Mouse (Mus musculus): ENCODE data around the gene Ankrd13a.

The Ankrd13a gene

DNA sequence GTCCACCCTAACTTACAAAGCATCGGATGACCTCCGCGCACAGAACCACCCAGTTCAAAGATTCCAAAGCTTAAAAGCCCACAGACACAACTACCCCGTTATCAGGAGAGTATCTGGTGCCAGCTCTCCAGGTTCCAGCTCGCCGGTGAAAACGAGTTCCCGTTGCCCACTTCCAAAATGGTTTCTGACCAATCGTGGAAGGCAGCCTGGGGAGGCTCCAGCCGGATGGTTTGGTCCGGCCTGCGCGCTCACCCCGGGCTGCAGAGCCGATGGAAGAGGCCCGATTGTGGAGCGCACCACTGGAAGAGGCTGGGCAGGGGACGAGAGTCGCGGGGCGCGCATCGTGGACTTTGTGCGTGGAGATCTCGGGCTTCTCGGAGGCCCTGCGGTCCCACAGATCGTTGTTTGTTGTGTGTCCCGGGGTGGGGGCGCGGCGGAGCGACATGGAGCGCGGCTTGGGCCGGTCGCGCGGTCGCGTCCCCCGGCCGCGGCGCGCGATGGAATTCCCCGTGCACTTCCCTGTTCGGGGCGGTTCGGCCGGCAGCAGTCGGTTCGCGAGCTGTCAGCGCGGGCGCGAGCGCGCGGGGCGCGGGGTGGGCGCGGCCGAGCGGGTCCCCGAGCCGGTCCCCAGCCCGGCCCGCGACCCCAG lies at the start of gene Ankrd13a:
Gene Ankrd13a, plus strand, starts transcription at position 275 of the 649 bp plus-strand sequence.
- DNase-seq (ENCODE audit: low read depth, low spot score), result peak; percentile 78

GRCm38 (mm10) chr5:114728160-114728559 lies 46.3 kb upstream of the Ankrd13a start:
- DNase-seq (ENCODE audit: low read depth, low spot score), result peak; percentile 60

DNA sequence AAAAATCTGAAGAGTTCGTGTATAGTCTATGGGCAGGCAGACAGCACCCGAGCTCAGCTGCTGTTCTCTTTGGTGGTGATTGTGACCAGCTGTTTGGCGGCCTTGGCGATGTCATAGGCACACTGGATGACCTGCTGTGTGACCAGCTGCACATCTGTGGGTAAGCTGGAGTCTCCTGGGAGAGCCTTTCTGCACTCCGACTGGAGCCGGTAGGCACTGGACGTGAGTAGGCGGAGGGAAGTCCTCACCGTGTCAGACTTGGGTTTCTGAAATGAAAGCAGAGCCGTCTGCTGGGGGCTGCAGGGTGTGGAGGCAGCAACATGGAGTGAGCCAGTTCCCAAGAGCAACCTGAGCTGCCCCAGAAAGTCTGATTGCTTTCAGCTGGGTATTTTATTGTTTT lies 44.3 kb upstream of the Ankrd13a start:
- DNase-seq (ENCODE audit: low read depth, low spot score), result no peak

GRCm38 (mm10) chr5:114731498-114731897 lies 43.0 kb upstream of the Ankrd13a start:
- no peak for DNase-seq (ENCODE audit: low read depth, low spot score)

GRCm38 (mm10) chr5:114731969-114732368 lies 42.5 kb upstream of the Ankrd13a start:
- DNase-seq (ENCODE audit: low read depth, low spot score), result no peak

GRCm38 (mm10) chr5:114733606-114734005 lies 40.9 kb upstream of the Ankrd13a start:
- DNase-seq (ENCODE audit: low read depth, low spot score), result no peak

DNA sequence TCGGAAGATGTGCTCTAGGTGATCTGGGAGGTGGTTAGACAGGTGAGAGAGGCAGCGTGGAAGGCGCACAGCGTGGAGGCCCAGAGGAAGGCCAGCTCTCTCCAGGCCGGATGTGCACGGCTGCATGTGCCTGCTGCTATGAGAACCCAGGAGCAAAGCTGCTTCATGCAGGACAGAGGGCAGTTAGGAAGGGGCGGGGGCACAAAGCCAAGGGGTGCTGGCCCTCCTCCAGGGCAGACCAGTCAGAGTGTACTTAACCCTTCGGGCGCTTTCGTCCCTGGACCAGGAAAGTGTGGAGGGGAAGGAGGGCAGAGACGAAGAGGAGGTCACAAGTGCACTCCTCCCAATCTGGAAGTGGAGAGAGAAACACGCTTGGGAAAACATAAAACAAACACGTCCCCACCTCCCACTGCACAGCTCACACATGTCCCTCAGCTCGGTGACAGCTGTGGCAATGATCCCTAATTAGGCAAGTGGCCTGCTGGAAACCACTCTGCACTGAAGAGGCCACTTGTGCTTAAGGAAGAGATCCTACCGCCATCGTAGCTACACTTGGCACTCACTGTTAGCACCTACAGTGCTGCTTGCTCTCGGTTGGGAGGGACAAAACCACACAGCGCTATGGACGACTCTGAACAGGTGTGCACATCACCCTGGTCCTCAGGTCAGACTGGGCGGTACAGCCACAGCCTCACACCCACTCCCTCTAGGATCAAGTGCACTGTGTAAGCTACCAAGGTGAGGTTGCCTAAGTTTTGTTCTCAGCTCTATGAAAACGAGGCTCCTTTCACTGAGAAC lies 37.2 kb upstream of the Ankrd13a start:
- no peak for DNase-seq (ENCODE audit: low read depth, low spot score)

DNA sequence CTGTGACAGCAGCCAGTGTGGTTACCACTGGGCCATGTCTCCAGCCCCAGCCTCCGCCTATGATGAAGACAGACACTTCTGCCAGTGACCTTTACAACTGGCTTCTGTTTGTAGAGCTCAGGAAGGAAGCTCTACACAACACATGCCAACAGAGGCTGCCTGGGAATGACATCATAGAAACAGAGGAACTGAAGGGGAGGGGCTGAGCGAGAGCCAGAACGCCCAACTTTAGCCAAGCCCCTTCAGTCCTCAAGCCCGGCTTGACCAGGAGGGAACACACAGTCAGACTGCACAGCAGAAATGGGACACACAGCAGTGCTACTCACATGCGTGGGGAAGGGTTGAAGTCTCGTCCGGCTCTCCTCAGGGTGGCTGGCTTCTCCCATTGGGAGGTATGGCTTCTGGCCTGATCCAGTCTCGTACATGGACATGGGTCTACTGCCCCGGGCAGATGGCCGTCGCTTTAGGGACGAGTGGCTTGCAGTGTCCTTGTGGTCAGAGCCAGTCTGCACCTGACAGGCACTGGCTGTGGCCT lies 35.7 kb upstream of the Ankrd13a start:
- peak; percentile 75 for DNase-seq (ENCODE audit: low read depth, low spot score)

GRCm38 (mm10) chr5:114740595-114740994 lies 33.9 kb upstream of the Ankrd13a start:
- DNase-seq (ENCODE audit: low read depth, low spot score), result peak; percentile 56

GRCm38 (mm10) chr5:114742572-114742971 lies 31.9 kb upstream of the Ankrd13a start:
- DNase-seq (ENCODE audit: low read depth, low spot score), result no peak

DNA sequence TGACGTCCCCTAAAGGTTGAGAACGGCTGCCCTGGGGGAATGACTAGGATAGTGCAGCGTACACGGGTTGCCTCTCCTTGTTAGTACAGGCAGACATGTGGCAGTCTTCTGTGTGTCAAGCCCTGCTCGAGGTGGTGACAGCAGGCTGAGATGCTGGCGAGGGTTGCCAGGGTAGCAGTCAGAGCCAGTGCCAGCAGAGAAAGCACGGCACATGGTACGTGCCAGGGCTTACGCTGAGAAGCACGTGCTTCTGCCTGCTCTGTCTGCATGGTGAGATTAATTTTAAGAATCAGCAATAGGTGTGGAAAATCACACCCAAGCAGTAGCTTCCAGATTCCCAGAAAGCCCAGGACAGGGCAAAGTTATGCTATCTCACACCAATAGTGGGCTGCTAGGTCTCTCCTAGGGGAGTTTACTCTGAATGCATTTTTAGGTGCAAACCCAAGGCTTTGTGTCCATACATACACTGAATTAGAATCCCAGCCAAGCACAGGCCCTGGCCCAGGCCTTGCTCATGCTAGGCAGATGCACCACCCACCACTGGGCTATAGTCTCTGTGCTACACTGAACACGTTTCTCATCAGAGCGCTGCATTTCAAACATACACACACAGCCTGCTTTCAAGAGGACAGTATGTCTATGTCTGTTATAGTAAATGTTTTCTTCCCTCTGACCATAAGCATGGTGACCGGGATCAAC lies 31.3 kb upstream of the Ankrd13a start:
- no peak for DNase-seq (ENCODE audit: low read depth, low spot score)

GRCm38 (mm10) chr5:114743697-114744090 lies 30.8 kb upstream of the Ankrd13a start:
- DNase-seq (ENCODE audit: low read depth, low spot score), result no peak

DNA sequence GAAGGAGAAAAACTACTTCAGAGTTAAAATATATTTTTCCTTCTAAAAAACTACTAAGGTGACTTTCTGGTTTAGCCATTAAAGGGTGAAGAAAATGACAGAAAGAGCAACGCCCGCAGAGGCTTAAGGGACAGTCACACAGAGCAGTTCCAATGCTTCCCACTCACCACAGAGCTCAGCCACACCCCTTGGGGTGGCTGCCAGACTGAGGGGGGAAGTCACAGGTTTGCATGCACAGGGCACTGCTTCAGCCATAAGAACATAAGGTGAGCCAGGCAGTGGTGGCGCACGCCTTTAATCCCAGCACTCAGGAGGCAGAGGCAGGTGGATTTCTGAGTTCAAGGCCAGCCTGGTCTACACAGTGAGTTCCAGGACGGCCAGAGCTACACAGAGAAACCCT lies 28.9 kb upstream of the Ankrd13a start:
- no peak for DNase-seq (ENCODE audit: low read depth, low spot score)

- DNase-seq (ENCODE audit: low read depth, low spot score), result no peak
Measured at GRCm38 (mm10) chr5:114746886-114747285, 27.6 kb upstream of the Ankrd13a start.

GRCm38 (mm10) chr5:114747521-114747920 lies 27.0 kb upstream of the Ankrd13a start:
- DNase-seq (ENCODE audit: low read depth, low spot score), result no peak

- DNase-seq (ENCODE audit: low read depth, low spot score), result no peak
Measured at GRCm38 (mm10) chr5:114750325-114750724, 24.2 kb upstream of the Ankrd13a start.

DNA sequence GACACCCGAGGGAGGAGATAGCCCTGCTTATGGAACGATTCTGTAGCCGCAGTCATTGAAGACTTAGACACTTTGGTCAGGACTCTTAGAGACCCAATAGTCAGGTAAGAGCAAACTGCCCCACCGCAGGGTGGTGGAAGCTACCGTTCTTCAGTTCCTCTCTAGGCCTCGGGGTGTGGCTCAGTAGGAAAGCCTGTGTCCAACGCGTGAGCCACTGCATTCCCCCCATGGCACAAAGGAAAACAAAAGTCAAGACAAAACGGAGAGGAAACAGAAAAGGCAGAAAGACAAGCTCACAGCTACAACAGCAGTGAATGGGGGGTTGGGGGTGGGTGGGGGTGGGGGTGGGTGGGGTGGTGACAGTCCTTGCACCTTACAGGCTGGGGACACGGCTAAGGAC lies 22.1 kb upstream of the Ankrd13a start:
- DNase-seq (ENCODE audit: low read depth, low spot score), result no peak

- DNase-seq (ENCODE audit: low read depth, low spot score), result no peak
Measured at GRCm38 (mm10) chr5:114753384-114753783, 21.1 kb upstream of the Ankrd13a start.

DNA sequence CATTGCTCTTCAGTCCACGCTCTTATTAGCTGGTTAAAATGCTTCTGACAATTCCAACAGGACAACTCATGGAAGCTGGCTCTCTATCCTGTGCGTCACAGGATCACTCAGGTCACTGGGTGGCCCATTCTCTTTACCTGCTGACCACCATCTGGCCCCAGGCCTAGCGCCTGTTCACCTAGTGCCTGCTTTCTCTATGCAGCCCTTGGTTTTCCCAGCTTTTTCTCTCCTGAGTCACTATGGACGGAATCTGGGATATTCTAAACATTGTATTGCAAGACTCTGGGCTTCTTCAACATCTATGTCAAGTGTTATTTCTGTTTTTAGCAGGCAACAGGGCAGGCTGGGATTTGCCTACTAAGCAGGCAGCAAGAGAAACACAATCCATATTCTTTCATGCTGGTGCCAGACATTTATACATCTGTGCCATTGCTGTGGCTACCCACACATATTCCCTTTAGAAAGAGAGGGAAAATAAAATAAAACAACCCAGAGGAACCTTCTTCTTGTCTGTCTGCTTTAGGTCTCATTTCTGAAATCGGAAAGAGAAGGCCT lies 14.9 kb upstream of the Ankrd13a start:
- no peak for DNase-seq (ENCODE audit: low read depth, low spot score)

DNA sequence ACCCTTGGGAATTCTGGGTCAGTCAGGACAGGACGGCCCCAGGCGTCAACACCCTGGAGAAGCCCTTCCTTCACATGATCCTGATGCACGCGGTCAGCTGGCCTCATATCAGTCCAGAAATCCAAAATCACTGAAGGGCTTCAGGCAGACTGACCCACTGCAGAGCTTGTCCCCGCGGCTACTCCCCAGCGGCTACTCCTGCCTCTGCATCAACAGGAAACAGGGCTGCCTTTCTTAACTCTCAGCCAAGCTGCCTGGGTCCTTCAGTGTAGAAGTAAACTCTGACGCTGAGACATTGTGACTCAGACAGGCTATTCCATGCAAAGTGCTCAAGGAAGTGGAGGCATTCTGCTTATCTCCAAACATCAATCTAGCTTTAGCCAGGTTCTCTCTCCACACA lies 12.5 kb upstream of the Ankrd13a start:
- no peak for DNase-seq (ENCODE audit: low read depth, low spot score)

- no peak for DNase-seq (ENCODE audit: low read depth, low spot score)
Measured at GRCm38 (mm10) chr5:114764812-114765735, 9.4 kb upstream of the Ankrd13a start.

Measured in skeletal muscle tissue, adult 2 months (tissue).